Mouse (Mus musculus): ENCODE results near the gene Vmn1r28. TPM values are rescaled to one million over a fixed set of nuclear protein-coding genes. Genes with fewer than 3 reads are reported as not detected.
"Not testable (repeated sequence)": the region's sequence is repeated elsewhere in the genome, so short reads cannot be mapped to it uniquely, and the experiment has no call there.

The Vmn1r28 gene
- polyA plus RNA-seq (2015; fragmentation: Nextera tagmentation; extraction: Ambion mirVana) = not detected in 2 replicates

- Histone ChIP-seq H3K4me3 (ENCODE audit: low read depth, low read length) (no peak within 1 kb of the TSS), H3K9ac (replicated peaks; ENCODE audit: low read depth) (no peak within 1 kb of the TSS), H3K9me3 (ENCODE audit: low read length) (no peaks in the 10 kb centered on the region), H3K4me1 (ENCODE audit: insufficient read depth, low read depth, low read length) (no peaks in the 10 kb centered on the region), H3K4me2 (replicated peaks; ENCODE audit: low read depth, low read length) (no peak within 1 kb of the TSS), H3K27ac (ENCODE audit: low read length) (no peak within 1 kb of the TSS), H3K27me3 (replicated peaks; ENCODE audit: insufficient read depth, low read length) (no peaks in the 10 kb centered on the region), H3K36me3 (ENCODE audit: insufficient read depth, low read length) (no peaks in the 10 kb centered on the region)
- ATAC-seq = no peak
- no peak for TF ChIP-seq EP300 (IDR thresholded peaks at IDR 0.05)
- no peak for TF ChIP-seq CTCF (IDR thresholded peaks at IDR 0.05)
- 81% methylated on average over 1 of the region's 1 CpGs for WGBS
- no peak for DNase-seq (ENCODE audit: low spot score)
Measured at GRCm38 (mm10) chr6:58261737-58262136, at the start of gene Vmn1r28. Gene Vmn1r28 (plus strand): TSS chr6:58262037.

- Histone ChIP-seq H3K36me3 (ENCODE audit: insufficient read depth, low read length) (no peaks in the 10 kb centered on the region), H3K27me3 (replicated peaks; ENCODE audit: insufficient read depth, low read length) (no peaks in the 10 kb centered on the region), H3K4me2 (replicated peaks; ENCODE audit: low read depth, low read length) (no peak overlapping the region), H3K9me3 (ENCODE audit: low read length) (no peaks in the 10 kb centered on the region), H3K27ac (ENCODE audit: low read length) (no peak overlapping the region), H3K4me1 (ENCODE audit: insufficient read depth, low read depth, low read length) (no peaks in the 10 kb centered on the region), H3K4me3 (ENCODE audit: low read depth, low read length) (no peak overlapping the region), H3K9ac (replicated peaks; ENCODE audit: low read depth) (no peak overlapping the region)
- DNase-seq (ENCODE audit: low spot score) (no peak), ATAC-seq (no peak)
- WGBS = 58% methylated on average over 2 of the region's 2 CpGs
- TF ChIP-seq EP300 (IDR thresholded peaks at IDR 0.05) (no peak), CTCF (IDR thresholded peaks at IDR 0.05) (no peak)
Measured at GRCm38 (mm10) chr6:58216119-58216518, 45.7 kb upstream of the Vmn1r28 start.

- Histone ChIP-seq H3K27ac (ENCODE audit: low read length) (no peak within 1 kb of the TSS), H3K9ac (replicated peaks; ENCODE audit: low read depth) (no peak within 1 kb of the TSS), H3K4me1 (ENCODE audit: insufficient read depth, low read depth, low read length) (no peaks in the 10 kb centered on the region), H3K27me3 (replicated peaks; ENCODE audit: insufficient read depth, low read length) (no peaks in the 10 kb centered on the region), H3K4me3 (ENCODE audit: low read depth, low read length) (no peak within 1 kb of the TSS), H3K9me3 (ENCODE audit: low read length) (no peaks in the 10 kb centered on the region), H3K36me3 (ENCODE audit: insufficient read depth, low read length) (no peaks in the 10 kb centered on the region), H3K4me2 (replicated peaks; ENCODE audit: low read depth, low read length) (no peak within 1 kb of the TSS)
- WGBS = 76% methylated on average over 2 of the region's 2 CpGs
- no peak for ATAC-seq
- TF ChIP-seq CTCF (IDR thresholded peaks at IDR 0.05) (no peak), EP300 (IDR thresholded peaks at IDR 0.05) (no peak)
- DNase-seq (ENCODE audit: low spot score) = no peak
Measured at GRCm38 (mm10) chr6:58218721-58219120, 43.1 kb upstream of the Vmn1r28 start, which contains the start of gene Vmn1r27. Gene Vmn1r27 (minus strand): TSS chr6:58218821.

- not testable (repeated sequence) for H3K27me3 ChIP-seq (replicated peaks; ENCODE audit: insufficient read depth, low read length); H3K9me3 ChIP-seq (ENCODE audit: low read length); H3K4me3 ChIP-seq (ENCODE audit: low read depth, low read length); H3K36me3 ChIP-seq (ENCODE audit: insufficient read depth, low read length); H3K9ac ChIP-seq (replicated peaks; ENCODE audit: low read depth); H3K4me1 ChIP-seq (ENCODE audit: insufficient read depth, low read depth, low read length); H3K4me2 ChIP-seq (replicated peaks; ENCODE audit: low read depth, low read length); H3K27ac ChIP-seq (ENCODE audit: low read length); DNase-seq (ENCODE audit: low spot score); ATAC-seq
- 100% methylated on average over 1 of the region's 1 CpGs for WGBS
Measured at GRCm38 (mm10) chr6:58279661-58280060, 17.8 kb downstream of the Vmn1r28 start.

- Histone ChIP-seq H3K36me3 (ENCODE audit: insufficient read depth, low read length) (no peaks in the 10 kb centered on the region), H3K4me1 (ENCODE audit: insufficient read depth, low read depth, low read length) (no peaks in the 10 kb centered on the region), H3K27me3 (replicated peaks; ENCODE audit: insufficient read depth, low read length) (no peaks in the 10 kb centered on the region), H3K9me3 (ENCODE audit: low read length) (no peaks in the 10 kb centered on the region), H3K4me2 (replicated peaks; ENCODE audit: low read depth, low read length) (no peak overlapping the region), H3K27ac (ENCODE audit: low read length) (no peak overlapping the region), H3K4me3 (ENCODE audit: low read depth, low read length) (no peak overlapping the region), H3K9ac (replicated peaks; ENCODE audit: low read depth) (no peak overlapping the region)
- DNase-seq (ENCODE audit: low spot score) (no peak), ATAC-seq (no peak)
- no peak for TF ChIP-seq CTCF (IDR thresholded peaks at IDR 0.05)
- TF ChIP-seq EP300 (IDR thresholded peaks at IDR 0.05) = no peak
- WGBS = 79% methylated on average over 2 of the region's 2 CpGs
Measured at GRCm38 (mm10) chr6:58292201-58292600, 30.4 kb downstream of the Vmn1r28 start.

GRCm38 (mm10) chr6:58298511-58298910 is 36.7 kb downstream of the Vmn1r28 start:
- ATAC-seq; H3K9me3 ChIP-seq (ENCODE audit: low read length); H3K36me3 ChIP-seq (ENCODE audit: insufficient read depth, low read length); H3K9ac ChIP-seq (replicated peaks; ENCODE audit: low read depth); H3K4me2 ChIP-seq (replicated peaks; ENCODE audit: low read depth, low read length); DNase-seq (ENCODE audit: low spot score); H3K27ac ChIP-seq (ENCODE audit: low read length); H3K27me3 ChIP-seq (replicated peaks; ENCODE audit: insufficient read depth, low read length); H3K4me1 ChIP-seq (ENCODE audit: insufficient read depth, low read depth, low read length); H3K4me3 ChIP-seq (ENCODE audit: low read depth, low read length): not testable (repeated sequence)
- WGBS = 79% methylated on average over 19 of the region's 19 CpGs

GRCm38 (mm10) chr6:58301249-58301648 is 39.4 kb downstream of the Vmn1r28 start, which contains the start of gene Vmn1r29:
Gene Vmn1r29 (plus strand): TSS chr6:58301549.
- Histone ChIP-seq H3K4me1 (ENCODE audit: insufficient read depth, low read depth, low read length) (no peaks in the 10 kb centered on the region), H3K4me2 (replicated peaks; ENCODE audit: low read depth, low read length) (no peak within 1 kb of the TSS), H3K36me3 (ENCODE audit: insufficient read depth, low read length) (no peaks in the 10 kb centered on the region), H3K9me3 (ENCODE audit: low read length) (no peaks in the 10 kb centered on the region), H3K27ac (ENCODE audit: low read length) (no peak within 1 kb of the TSS), H3K27me3 (replicated peaks; ENCODE audit: insufficient read depth, low read length) (no peaks in the 10 kb centered on the region), H3K4me3 (ENCODE audit: low read depth, low read length) (no peak within 1 kb of the TSS), H3K9ac (replicated peaks; ENCODE audit: low read depth) (no peak within 1 kb of the TSS)
- no peak for DNase-seq (ENCODE audit: low spot score)
- TF ChIP-seq CTCF (IDR thresholded peaks at IDR 0.05) (no peak), EP300 (IDR thresholded peaks at IDR 0.05) (no peak)
- no peak for ATAC-seq

Other genes starting within 250 kb of the Vmn1r28 start
- gene Vmn1r26, start 246.9 kb upstream of the Vmn1r28 start, polyA plus RNA-seq (2015; fragmentation: Nextera tagmentation; extraction: Ambion mirVana) = not detected in 2 replicates
- gene Vmn1r27, start 43.2 kb upstream of the Vmn1r28 start, polyA plus RNA-seq (2015; fragmentation: Nextera tagmentation; extraction: Ambion mirVana) = not detected in 2 replicates
- gene Vmn1r29, start 39.5 kb downstream of the Vmn1r28 start, polyA plus RNA-seq (2015; fragmentation: Nextera tagmentation; extraction: Ambion mirVana) = not detected in 2 replicates
- gene Vmn1r30, start 181.3 kb downstream of the Vmn1r28 start, polyA plus RNA-seq (2015; fragmentation: Nextera tagmentation; extraction: Ambion mirVana) = not detected in 2 replicates
- gene Vmn1r31, start 213.3 kb downstream of the Vmn1r28 start, polyA plus RNA-seq (2015; fragmentation: Nextera tagmentation; extraction: Ambion mirVana) = not detected in 2 replicates

Measured in lung, postnatal 0 days (tissue).